Mouse (Mus musculus): ENCODE results near the gene Jmjd1c. TPM values are rescaled to one million over a fixed set of nuclear protein-coding genes. Genes with fewer than 3 reads are reported as not detected.

Gene Jmjd1c
- polyA plus RNA-seq, 1 experiment from 2014 or later = 28.8 TPM

GRCm38 (mm10) chr10:67096621-67097436, 904 bp downstream of the Jmjd1c start, which contains the start of gene Reep3:
Reep3 (minus strand) TSS chr10:67096945.
- ATAC-seq (ENCODE audit: low FRiP score, low TSS enrichment) = peak; percentile 84
- DNase-seq (ENCODE audit: low spot score) = peak; percentile 81
- TF ChIP-seq EP300 (optimal IDR thresholded peaks at IDR 0.05) (no peak), CTCF (IDR thresholded peaks at IDR 0.05; ENCODE audit: low read depth) (no peak)
- no peaks in the 10 kb centered on the region for H3K9me3 ChIP-seq (ENCODE audit: control insufficient read depth, low read length)
- peak within 1 kb of the TSS; percentile 74 for H3K4me2 ChIP-seq (replicated peaks; ENCODE audit: low read depth)
- H3K27me3 ChIP-seq (ENCODE audit: control insufficient read depth, insufficient read depth, low read length) = no peaks in the 10 kb centered on the region
- peak within 1 kb of the TSS; percentile 99 for H3K4me3 ChIP-seq (ENCODE audit: low read depth, low read length)
- H3K9ac ChIP-seq (ENCODE audit: low read length) = peak within 1 kb of the TSS; percentile 100
- 0 out of 2 replicates have a peak, but pooled peaks cover 3% of the 10 kb centered on the region for H3K4me1 ChIP-seq (replicated peaks; ENCODE audit: control insufficient read depth, insufficient read depth)
- WGBS = 0% methylated on average over 41 of the region's 97 CpGs
- peak within 1 kb of the TSS; percentile 100 for H3K27ac ChIP-seq (replicated peaks)
- H3K36me3 ChIP-seq (ENCODE audit: control insufficient read depth, insufficient read depth, low read length) = no peaks in the 10 kb centered on the region

GRCm38 (mm10) chr10:67097437-67098150, 1.7 kb downstream of the Jmjd1c start:
- TF ChIP-seq EP300 (optimal IDR thresholded peaks at IDR 0.05) (no peak), CTCF (IDR thresholded peaks at IDR 0.05; ENCODE audit: low read depth) (peak; percentile 24; the same call in 1 of the 2 replicates)
- peaks cover 9% of the 10 kb centered on the region; the same call in 1 of the 2 replicates for H3K4me1 ChIP-seq (replicated peaks; ENCODE audit: control insufficient read depth, insufficient read depth)

GRCm38 (mm10) chr10:67098408-67099050, 2.6 kb downstream of the Jmjd1c start:
- Histone ChIP-seq H3K27ac (replicated peaks) (0 out of 2 replicates have a peak overlapping the region, but pooled peaks have one; percentile 5), H3K9me3 (ENCODE audit: control insufficient read depth, low read length) (no peaks in the 10 kb centered on the region), H3K4me3 (ENCODE audit: low read depth, low read length) (peak overlapping the region; percentile 99), H3K9ac (ENCODE audit: low read length) (no peak overlapping the region), H3K36me3 (ENCODE audit: control insufficient read depth, insufficient read depth, low read length) (no peaks in the 10 kb centered on the region), H3K4me2 (replicated peaks; ENCODE audit: low read depth) (peak overlapping the region; percentile 74), H3K4me1 (replicated peaks; ENCODE audit: control insufficient read depth, insufficient read depth) (peaks cover 9% of the 10 kb centered on the region; the same call in 1 of the 2 replicates), H3K27me3 (ENCODE audit: control insufficient read depth, insufficient read depth, low read length) (no peaks in the 10 kb centered on the region)
- WGBS = 22% methylated on average over 7 of the region's 7 CpGs
- DNase-seq (ENCODE audit: low spot score) (peak; percentile 43), ATAC-seq (ENCODE audit: low FRiP score, low TSS enrichment) (peak; percentile 54)
- TF ChIP-seq CTCF (IDR thresholded peaks at IDR 0.05; ENCODE audit: low read depth) (no peak), EP300 (optimal IDR thresholded peaks at IDR 0.05) (no peak)

More at GRCm38 (mm10) chr10:67097437-67098150, 1.7 kb downstream of the Jmjd1c start:
- no peak for ATAC-seq (ENCODE audit: low FRiP score, low TSS enrichment)
- 3% methylated on average over 15 of the region's 15 CpGs for WGBS
- peak overlapping the region; percentile 100 for H3K9ac ChIP-seq (ENCODE audit: low read length)
- H3K4me3 ChIP-seq (ENCODE audit: low read depth, low read length) = peak overlapping the region; percentile 99
- H3K27me3 ChIP-seq (ENCODE audit: control insufficient read depth, insufficient read depth, low read length) = no peaks in the 10 kb centered on the region
- DNase-seq (ENCODE audit: low spot score) = no peak
- no peaks in the 10 kb centered on the region for H3K9me3 ChIP-seq (ENCODE audit: control insufficient read depth, low read length)
- no peaks in the 10 kb centered on the region for H3K36me3 ChIP-seq (ENCODE audit: control insufficient read depth, insufficient read depth, low read length)
- H3K27ac ChIP-seq (replicated peaks) = peak overlapping the region; percentile 100
- H3K4me2 ChIP-seq (replicated peaks; ENCODE audit: low read depth) = peak overlapping the region; percentile 74

GRCm38 (mm10) chr10:67099183-67099929, 3.4 kb downstream of the Jmjd1c start:
- H3K9me3 ChIP-seq (ENCODE audit: control insufficient read depth, low read length) = no peaks in the 10 kb centered on the region
- WGBS = 58% methylated on average over 13 of the region's 13 CpGs
- no peak overlapping the region for H3K4me3 ChIP-seq (ENCODE audit: low read depth, low read length)
- peaks cover 9% of the 10 kb centered on the region for H3K4me1 ChIP-seq (replicated peaks; ENCODE audit: control insufficient read depth, insufficient read depth)
- ATAC-seq (ENCODE audit: low FRiP score, low TSS enrichment) (no peak), DNase-seq (ENCODE audit: low spot score) (no peak)
- H3K9ac ChIP-seq (ENCODE audit: low read length) = no peak overlapping the region
- no peaks in the 10 kb centered on the region for H3K36me3 ChIP-seq (ENCODE audit: control insufficient read depth, insufficient read depth, low read length)
- no peak overlapping the region for H3K27ac ChIP-seq (replicated peaks)
- peak overlapping the region; percentile 74; the same call in 1 of the 2 replicates for H3K4me2 ChIP-seq (replicated peaks; ENCODE audit: low read depth)
- no peaks in the 10 kb centered on the region for H3K27me3 ChIP-seq (ENCODE audit: control insufficient read depth, insufficient read depth, low read length)
- TF ChIP-seq EP300 (optimal IDR thresholded peaks at IDR 0.05) = no peak
- TF ChIP-seq CTCF (IDR thresholded peaks at IDR 0.05; ENCODE audit: low read depth) = no peak

GRCm38 (mm10) chr10:67100011-67100661, 4.2 kb downstream of the Jmjd1c start:
- TF ChIP-seq EP300 (optimal IDR thresholded peaks at IDR 0.05) (no peak), CTCF (IDR thresholded peaks at IDR 0.05; ENCODE audit: low read depth) (peak; percentile 36)
- H3K9me3 ChIP-seq (ENCODE audit: control insufficient read depth, low read length) = no peaks in the 10 kb centered on the region
- no peak overlapping the region for H3K9ac ChIP-seq (ENCODE audit: low read length)
- no peak for DNase-seq (ENCODE audit: low spot score)
- 45% methylated on average over 7 of the region's 7 CpGs for WGBS
- peaks cover 12% of the 10 kb centered on the region for H3K4me1 ChIP-seq (replicated peaks; ENCODE audit: control insufficient read depth, insufficient read depth)
- no peak overlapping the region for H3K4me3 ChIP-seq (ENCODE audit: low read depth, low read length)
- ATAC-seq (ENCODE audit: low FRiP score, low TSS enrichment) = no peak
- no peaks in the 10 kb centered on the region for H3K27me3 ChIP-seq (ENCODE audit: control insufficient read depth, insufficient read depth, low read length)
- no peaks in the 10 kb centered on the region for H3K36me3 ChIP-seq (ENCODE audit: control insufficient read depth, insufficient read depth, low read length)
- H3K27ac ChIP-seq (replicated peaks) = no peak overlapping the region
- H3K4me2 ChIP-seq (replicated peaks; ENCODE audit: low read depth) = no peak overlapping the region
